Mouse (Mus musculus) liver, embryonic 14 days (tissue): Measurements from ENCODE around the gene Olfr63. TPM values are rescaled to one million over a fixed set of nuclear protein-coding genes. Genes with fewer than 3 reads are reported as not detected.

ENCODE experiments used
- polyA plus RNA-seq: library from polyadenylated mRNA; depleted of rRNA; stranded (reverse); fragments of >200 nt; gene quantifications from 2 replicates; pipeline ENCODE4 v1.2.3, GENCODE M21; 2012; rRNA removed

The Olfr63 gene
- not detected in 2 replicates for polyA plus RNA-seq

GRCm38 (mm10) chr17:33264376-33264775 is at the start of gene Olfr63:
Olfr63 (plus strand) TSS chr17:33264676.

GRCm38 (mm10) chr17:33221590-33221989 is 42.9 kb upstream of the Olfr63 start, which contains the start of gene Olfr1564:
Olfr1564 (minus strand) TSS chr17:33221690.

GRCm38 (mm10) chr17:33254530-33255318 is 9.8 kb upstream of the Olfr63 start, which contains the start of gene Zfp955a:
Zfp955a (minus strand) TSS chr17:33255145.

GRCm38 (mm10) chr17:33289039-33289875 is 24.8 kb downstream of the Olfr63 start, which contains the start of gene Zfp955b:
Zfp955b (plus strand) TSS chr17:33289544.

Other genes with a start within 250 kb of the Olfr63 start
- 1.3 and 1.5 TPM in 2 replicates for gene Zfp763, start 231.3 kb upstream of the Olfr63 start, polyA plus RNA-seq
- not detected in 2 replicates for gene 4921501E09Rik, start 196.6 kb upstream of the Olfr63 start, polyA plus RNA-seq
- gene Zfp563, start 175.4 kb upstream of the Olfr63 start, polyA plus RNA-seq: 0.67 and 0.91 TPM in 2 replicates
- not detected in 2 replicates for gene Morc2b, start 125.0 kb upstream of the Olfr63 start, polyA plus RNA-seq
- not detected in 2 replicates for gene Olfr55, start 96.2 kb upstream of the Olfr63 start, polyA plus RNA-seq
- not detected in 2 replicates for gene Olfr239, start 73.4 kb upstream of the Olfr63 start, polyA plus RNA-seq
- gene Olfr1564, start 43.0 kb upstream of the Olfr63 start, polyA plus RNA-seq: 0.01 and 0.02 TPM in 2 replicates
- gene Zfp955a, start 9.5 kb upstream of the Olfr63 start, polyA plus RNA-seq: 2.1 and 2.3 TPM in 2 replicates
- 1.7 and 1.8 TPM in 2 replicates for gene Zfp955b, start 24.9 kb downstream of the Olfr63 start, polyA plus RNA-seq
- gene Zfp81, start 94.2 kb downstream of the Olfr63 start, polyA plus RNA-seq: 1.9 and 2.1 TPM in 2 replicates
- gene Zfp101, start 130.0 kb downstream of the Olfr63 start, polyA plus RNA-seq: 10.8 and 12.2 TPM in 2 replicates
- gene Actl9, start 168.2 kb downstream of the Olfr63 start, polyA plus RNA-seq: 0.03 TPM in 1 of 2 replicates, not detected in the other